Mouse (Mus musculus): ENCODE measurements around the gene P2rx6.
A peak's percentile ranks its signal among the peaks of the same experiment; 100 is the strongest.

- TF ChIP-seq CTCF (conservative IDR thresholded peaks at IDR 0.05; ENCODE audit: insufficient read depth, insufficient read length, low read depth, low read length) (peak; percentile 71), POLR2A (IDR thresholded peaks at IDR 0.05; ENCODE audit: low read depth, low read length) (no peak)
Observed at GRCm38 (mm10) chr16:17583064-17583463, 21.4 kb downstream of the P2rx6 start, which contains the start of gene Slc7a4.

Data from kidney, adult 2 months (tissue).